Mouse (Mus musculus): ENCODE results near the gene Cdk20. TPM values are rescaled to one million over a fixed set of nuclear protein-coding genes. Genes with fewer than 3 reads are reported as not detected.

Cdk20 gene
- polyA plus RNA-seq, 1 experiment from 2014 or later = 11.8 TPM

DNA sequence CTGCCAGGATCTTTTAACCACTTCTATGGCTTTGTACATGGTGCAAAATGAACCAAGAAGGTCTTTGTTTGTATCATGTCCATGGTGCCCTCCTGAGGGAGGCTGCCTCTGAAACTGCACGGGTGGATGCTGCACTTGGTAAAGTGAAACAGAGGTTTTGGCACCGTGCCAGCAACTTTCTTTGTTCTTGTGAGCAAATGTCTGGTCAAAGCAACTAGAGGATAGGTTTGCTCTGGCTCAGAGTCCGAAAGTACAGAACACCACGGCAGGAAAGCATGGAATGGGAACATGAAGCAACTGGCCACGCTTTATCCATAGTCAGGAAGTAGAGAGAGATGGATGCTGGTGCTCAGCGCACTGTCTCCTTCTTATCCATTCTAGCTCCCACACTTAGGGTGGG lies 35.8 kb downstream of the Cdk20 start:
- Histone ChIP-seq H3K4me3 (no peak overlapping the region), H3K27me3 (ENCODE audit: low read depth, poor library complexity, severe bottlenecking) (no peaks in the 10 kb centered on the region), H3K27ac (no peak overlapping the region), H3K36me3 (no peaks in the 10 kb centered on the region), H3K9me3 (replicated peaks) (no peaks in the 10 kb centered on the region), H3K4me1 (no peaks in the 10 kb centered on the region)
- DNase-seq (ENCODE audit: low spot score) = no peak
- 92% methylated on average over 6 of the region's 6 CpGs for WGBS

DNA sequence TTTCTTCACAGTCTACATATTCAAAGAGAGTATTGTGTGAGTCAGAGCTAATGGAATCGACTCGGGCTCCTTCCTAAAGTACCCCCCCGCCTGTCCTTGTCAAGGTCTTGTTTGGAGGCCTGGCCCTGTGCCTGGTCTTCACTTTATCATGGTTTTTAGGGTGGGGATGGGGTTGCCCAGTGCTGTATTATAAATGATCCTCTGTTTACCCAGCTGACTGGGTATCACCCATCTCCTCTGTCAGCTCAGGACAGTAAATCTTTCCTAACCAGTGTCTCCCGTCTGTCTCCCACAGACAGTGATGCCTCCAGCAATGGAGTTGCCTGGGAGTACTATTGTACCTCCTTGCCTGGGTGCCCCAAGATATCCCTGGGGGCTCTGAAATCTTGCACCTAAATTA lies 45.9 kb downstream of the Cdk20 start:
- WGBS = 80% methylated on average over 4 of the region's 4 CpGs
- no peak overlapping the region for H3K27ac ChIP-seq
- DNase-seq (ENCODE audit: low spot score) = no peak
- no peaks in the 10 kb centered on the region for H3K9me3 ChIP-seq (replicated peaks)
- no peaks in the 10 kb centered on the region for H3K36me3 ChIP-seq
- H3K4me3 ChIP-seq = no peak overlapping the region
- H3K4me1 ChIP-seq = no peaks in the 10 kb centered on the region
- no peaks in the 10 kb centered on the region for H3K27me3 ChIP-seq (ENCODE audit: low read depth, poor library complexity, severe bottlenecking)

DNA sequence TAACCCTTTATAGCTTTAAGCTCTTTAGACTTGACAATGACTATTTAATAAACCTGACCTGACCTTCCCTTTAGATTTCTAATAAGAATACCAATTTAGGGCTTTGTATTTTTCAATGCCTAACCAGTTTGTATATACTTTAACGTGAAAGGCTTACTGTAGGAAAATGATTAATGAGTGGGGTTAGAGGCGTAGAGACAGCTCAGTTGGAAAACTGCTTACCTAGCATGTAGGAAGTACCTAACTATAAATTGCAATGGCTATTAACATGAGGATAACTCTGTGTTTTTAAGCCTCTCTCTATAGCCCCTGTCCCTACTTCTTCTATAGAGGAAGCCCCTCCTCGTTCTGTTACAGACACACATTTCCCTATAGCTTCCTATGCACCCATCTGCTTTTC lies 47.8 kb downstream of the Cdk20 start:
- Histone ChIP-seq H3K4me1 (no peaks in the 10 kb centered on the region), H3K27me3 (ENCODE audit: low read depth, poor library complexity, severe bottlenecking) (no peaks in the 10 kb centered on the region), H3K36me3 (no peaks in the 10 kb centered on the region), H3K9me3 (replicated peaks) (no peaks in the 10 kb centered on the region), H3K27ac (no peak overlapping the region), H3K4me3 (no peak overlapping the region)
- 91% methylated on average over 3 of the region's 3 CpGs for WGBS
- no peak for DNase-seq (ENCODE audit: low spot score)

DNA sequence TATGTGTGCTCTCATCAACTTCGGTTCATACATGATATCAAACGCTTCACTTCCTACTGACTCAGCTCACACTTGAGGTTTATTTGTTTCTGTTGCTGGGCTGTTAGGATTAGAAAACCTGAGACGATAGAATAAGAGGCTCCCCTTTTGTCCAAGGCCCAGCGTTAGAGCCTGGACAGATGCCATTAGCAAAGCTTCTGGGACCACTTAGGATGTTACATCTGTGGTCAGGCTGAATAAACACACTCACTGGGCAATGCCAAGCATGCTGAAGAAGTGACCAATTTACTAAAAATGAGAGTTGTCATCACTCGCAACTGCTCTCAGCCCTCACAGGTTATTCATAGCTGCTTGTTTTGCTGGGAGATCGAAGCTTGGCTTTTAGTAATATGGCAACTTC lies 57.8 kb downstream of the Cdk20 start:
- DNase-seq (ENCODE audit: low spot score) = no peak
- H3K36me3 ChIP-seq = no peaks in the 10 kb centered on the region
- no peak overlapping the region for H3K4me3 ChIP-seq
- WGBS = 92% methylated on average over 6 of the region's 6 CpGs
- H3K27me3 ChIP-seq (ENCODE audit: low read depth, poor library complexity, severe bottlenecking) = no peaks in the 10 kb centered on the region
- no peak overlapping the region for H3K27ac ChIP-seq
- no peaks in the 10 kb centered on the region for H3K9me3 ChIP-seq (replicated peaks)
- no peaks in the 10 kb centered on the region for H3K4me1 ChIP-seq

Other genes starting within 250 kb of the Cdk20 start
- gene Cdc14b, start 157.0 kb upstream of the Cdk20 start, polyA plus RNA-seq (2016; fragmentation: Nextera tagmentation; extraction: Ambion mirVana) = 34.9 and 43.5 TPM in 2 replicates
- 32.5 and 33.0 TPM in 2 replicates for gene Aaed1, start 119.6 kb upstream of the Cdk20 start, polyA plus RNA-seq (2016; fragmentation: Nextera tagmentation; extraction: Ambion mirVana)
- gene Ctsl, start 61.4 kb upstream of the Cdk20 start, polyA plus RNA-seq (2016; fragmentation: Nextera tagmentation; extraction: Ambion mirVana) = 100 and 108 TPM in 2 replicates
- not detected in 2 replicates for gene Fam240b, start 65.5 kb downstream of the Cdk20 start, polyA plus RNA-seq (2016; fragmentation: Nextera tagmentation; extraction: Ambion mirVana)

All from limb, embryonic 10.5 days (tissue).